Mouse (Mus musculus) cerebellum, adult 2 months (tissue): ENCODE measurements at regions not wholly inside any gene's neighbourhood (a gene's known extent, or its start where the extent isn't known, plus 50 kb on each side); places are given as distances from the start of the nearest gene placed in this dataset.

Experiments used
- CTCF ChIP-seq: fragments of 200-500 bp; IDR thresholded peaks from 2 replicates; pipeline ENCODE4 v1.5.1; 2011; ENCODE audit warnings: low read depth, mild to moderate bottlenecking, control low read depth, low read length, moderate library complexity, borderline replicate concordance; ENCODE audit not compliant: insufficient read depth
- POLR2A ChIP-seq: fragments of 200-500 bp; IDR thresholded peaks from 2 replicates; pipeline ENCODE4 v1.6.1; 2011; ENCODE audit warnings: low read length, control low read depth, borderline replicate concordance; ENCODE audit not compliant: insufficient read depth

DNA sequence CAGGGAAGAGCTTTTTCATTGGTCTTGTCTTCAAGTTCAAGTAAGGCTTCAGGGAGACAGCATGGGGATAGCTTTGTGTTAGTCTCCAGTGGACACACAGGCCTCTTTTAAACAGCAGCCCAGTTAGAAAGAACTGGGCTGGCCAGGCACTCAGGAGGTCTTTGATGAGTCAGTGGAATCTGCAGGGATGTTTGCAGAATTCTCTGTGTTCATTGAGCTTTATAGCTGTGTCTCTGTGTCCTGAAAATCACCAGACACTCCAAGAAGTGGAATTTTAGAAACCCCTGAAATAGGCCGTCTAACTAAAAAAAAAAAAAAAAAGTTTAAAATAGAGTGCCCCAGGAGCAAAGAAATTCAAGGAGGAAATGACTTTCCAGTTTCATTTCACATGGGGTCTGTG is 317.1 kb upstream of the Sash1 start:
- TF ChIP-seq CTCF (no peak), POLR2A (no peak)
